Mouse (Mus musculus): ENCODE measurements around the gene Mplkip. TPM values are rescaled to one million over a fixed set of nuclear protein-coding genes. Genes with fewer than 3 reads are reported as not detected.

The Mplkip gene
- total RNA-seq (2021): 1 to 10 TPM; 4.2 to 5.7 TPM
- long read RNA-seq, experiment 1, transcript Mplkip-201 (2 exons, 2,672 nt): major isoform, 10 of 12 reads
- long read RNA-seq, experiment 1, partial matches to known transcripts: 0 of 12 reads
- long read RNA-seq, experiment 1, other reads (novel, unspliced or antisense): 0 of 12 reads
- long read RNA-seq, experiment 2, full-length matches to known transcripts: 16 of 16 reads
- long read RNA-seq, experiment 2, partial matches to known transcripts: 0 of 16 reads
- long read RNA-seq, experiment 2, other reads (novel, unspliced or antisense): 0 of 16 reads

GRCm38 (mm10) chr13:17694911-17695699, at the start of gene Mplkip, which contains the start of gene Sugct:
Gene Mplkip, plus strand, starts transcription at chr13:17695192.
Gene Sugct, minus strand, starts transcription at chr13:17695553.
- peak; percentile 100 for DNase-seq
- intact Hi-C loops (cut with DNase I): loop anchor here (5.0 kb wide), 1 partner anchor 247 kb away; the partner anchor contains the start of gene Rala

DNA sequence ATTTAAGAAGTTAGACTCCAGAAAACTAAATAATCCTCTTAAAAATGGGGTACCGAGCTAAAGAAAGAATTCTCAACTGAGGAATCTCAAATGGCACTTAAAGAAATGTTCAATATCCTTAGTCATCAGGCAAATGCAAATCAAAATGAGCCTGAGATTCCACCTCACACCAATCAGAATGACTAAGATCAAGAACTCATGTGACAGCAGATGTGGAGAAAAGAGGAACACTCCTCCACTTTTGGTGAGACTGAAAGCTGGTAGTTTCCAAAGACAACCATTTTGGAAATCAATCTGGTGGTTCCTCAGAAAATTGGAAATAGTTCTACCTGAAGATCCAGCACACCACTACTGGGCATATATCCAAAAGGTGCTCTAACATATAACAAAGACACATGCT, 27.6 kb upstream of the Mplkip start:
- intact Hi-C loops (cut with DNase I): no loop called here
- no peak for DNase-seq

- DNase-seq: no peak
- intact Hi-C loops (cut with DNase I): no loop called here
These were observed 23.9 kb upstream of the Mplkip start for GRCm38 (mm10) chr13:17671122-17671521.

DNA sequence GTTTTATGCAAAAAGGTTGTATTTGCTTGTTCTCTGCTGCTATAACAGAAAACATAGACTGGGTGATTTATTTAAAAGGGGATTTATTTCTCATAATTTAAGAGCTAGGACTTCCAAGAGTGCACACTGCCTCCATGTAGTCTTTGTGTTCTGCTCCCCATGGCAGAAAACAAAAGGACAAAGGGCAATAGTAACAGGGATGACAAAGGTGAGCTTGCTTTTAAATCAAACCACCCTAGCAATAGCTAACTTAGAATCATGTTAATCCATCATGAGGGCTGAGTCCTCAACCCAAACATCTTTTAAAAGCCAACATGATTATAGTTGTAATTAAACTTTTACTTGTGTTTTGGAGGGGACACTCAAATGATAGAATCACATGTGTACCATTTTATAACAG, 5.5 kb upstream of the Mplkip start:
- intact Hi-C loops (cut with DNase I): no loop called here
- DNase-seq: no peak

- no peak for DNase-seq
- intact Hi-C loops (cut with DNase I): no loop called here
These were observed 4.3 kb upstream of the Mplkip start for GRCm38 (mm10) chr13:17690686-17691085.

DNA sequence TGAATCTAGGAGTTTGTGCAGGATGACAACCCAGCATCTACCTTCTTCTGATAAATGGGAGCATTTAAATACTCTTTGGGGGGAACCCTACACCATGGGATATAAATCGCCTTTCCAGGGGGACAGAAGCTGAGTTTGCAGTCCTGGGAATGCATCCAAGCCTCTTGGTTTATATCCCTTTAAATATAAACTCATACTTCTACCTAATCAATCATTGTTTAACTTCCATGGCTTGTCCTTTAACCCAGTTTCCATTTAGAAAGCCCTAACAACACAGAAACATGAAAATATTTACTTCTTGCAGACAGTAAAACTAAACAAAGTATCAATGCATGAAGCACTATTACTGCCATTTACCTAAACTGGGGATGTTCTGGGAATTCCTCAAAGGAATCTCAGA, 3.6 kb upstream of the Mplkip start:
- intact Hi-C loops (cut with DNase I): no loop called here

GRCm38 (mm10) chr13:17693816-17694215, 1.2 kb upstream of the Mplkip start:
- DNase-seq: no peak
- intact Hi-C loops (cut with DNase I): no loop called here

More for the DNA sequence above, 3.6 kb upstream of the Mplkip start:
- DNase-seq: no peak

DNA sequence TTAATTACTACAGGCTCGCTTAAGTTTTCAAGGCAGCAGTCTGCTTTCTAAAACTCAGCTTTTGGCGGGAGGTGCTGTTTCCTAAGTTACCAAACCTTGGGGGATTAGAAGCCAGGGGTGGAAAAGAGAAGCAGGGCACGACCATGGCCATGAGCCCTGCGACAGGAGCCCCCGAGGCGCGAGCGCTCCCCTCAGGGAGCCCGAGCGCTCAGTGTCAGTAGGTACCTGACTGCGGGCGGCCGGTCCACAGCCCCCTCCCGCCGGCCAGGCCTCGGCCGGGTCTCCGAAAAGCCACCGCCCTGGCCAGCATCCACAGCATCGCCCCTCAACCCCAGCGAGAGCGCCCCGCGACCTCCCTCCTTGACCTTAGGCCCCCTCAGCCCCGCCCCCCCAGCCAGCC, 578 bp upstream of the Mplkip start:
- DNase-seq: peak in 1 of 2 experiments; percentile 68
- intact Hi-C loops (cut with DNase I): no loop called here

GRCm38 (mm10) chr13:17695898-17696580, 1.0 kb downstream of the Mplkip start:
- intact Hi-C loops (cut with DNase I): loop anchor here (5.0 kb wide), 1 partner anchor 246 kb away; the partner anchor contains the start of gene Rala
- no peak for DNase-seq

DNA sequence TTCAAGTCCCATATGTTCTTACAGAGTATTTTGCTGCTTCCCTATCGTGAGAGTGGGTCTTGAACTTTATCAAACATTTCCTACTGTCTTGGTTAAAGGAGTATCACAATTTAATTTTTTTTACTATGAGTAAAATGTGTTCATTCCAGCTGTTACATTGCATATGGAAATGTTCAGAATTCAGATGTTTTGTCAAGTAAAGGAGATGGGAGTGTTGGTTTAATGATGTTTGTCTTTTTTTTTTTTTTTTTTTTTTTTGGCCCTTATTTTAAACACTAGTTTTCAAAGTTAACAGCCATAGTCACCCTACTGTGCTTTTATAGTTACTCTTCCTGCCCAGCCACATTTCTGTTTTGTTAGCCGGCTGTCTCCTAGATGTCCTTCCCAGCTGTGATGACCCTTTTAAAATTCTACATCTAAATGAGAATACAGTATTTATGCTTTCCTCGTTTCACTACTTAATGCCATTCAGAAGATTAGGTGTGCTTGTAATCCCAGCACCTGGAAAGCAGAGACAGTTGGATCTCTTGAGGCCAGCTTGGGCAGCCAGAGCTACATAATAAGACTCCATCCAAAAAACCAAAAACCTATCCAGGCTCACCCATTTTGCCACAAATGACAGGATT, 5.2 kb downstream of the Mplkip start:
- intact Hi-C loops (cut with DNase I): no loop called here
- DNase-seq: no peak

DNA sequence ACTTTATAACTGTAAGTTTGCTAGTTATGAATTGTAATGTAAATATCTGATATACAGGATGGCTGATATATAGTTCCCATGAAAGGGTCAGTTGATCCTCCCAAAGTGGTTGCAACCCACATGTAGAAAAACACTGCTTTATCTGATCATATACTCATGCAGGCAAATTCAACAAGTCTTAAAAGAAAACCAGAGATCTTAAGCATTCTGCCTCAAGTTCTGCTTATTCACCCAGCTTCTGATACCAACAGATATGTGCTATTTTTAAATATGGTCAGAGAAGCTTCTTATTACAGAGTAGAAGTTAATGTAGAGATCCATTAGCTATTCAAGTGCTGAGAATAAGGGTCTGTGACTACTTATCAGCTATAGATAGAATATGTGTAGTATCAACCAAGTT, 6.3 kb downstream of the Mplkip start:
- intact Hi-C loops (cut with DNase I): no loop called here
- no peak for DNase-seq

GRCm38 (mm10) chr13:17702311-17702710, 7.3 kb downstream of the Mplkip start:
- no peak for DNase-seq
- intact Hi-C loops (cut with DNase I): no loop called here

- intact Hi-C loops (cut with DNase I): no loop called here
- no peak for DNase-seq
These were observed 10.3 kb downstream of the Mplkip start for GRCm38 (mm10) chr13:17705188-17705826.

DNA sequence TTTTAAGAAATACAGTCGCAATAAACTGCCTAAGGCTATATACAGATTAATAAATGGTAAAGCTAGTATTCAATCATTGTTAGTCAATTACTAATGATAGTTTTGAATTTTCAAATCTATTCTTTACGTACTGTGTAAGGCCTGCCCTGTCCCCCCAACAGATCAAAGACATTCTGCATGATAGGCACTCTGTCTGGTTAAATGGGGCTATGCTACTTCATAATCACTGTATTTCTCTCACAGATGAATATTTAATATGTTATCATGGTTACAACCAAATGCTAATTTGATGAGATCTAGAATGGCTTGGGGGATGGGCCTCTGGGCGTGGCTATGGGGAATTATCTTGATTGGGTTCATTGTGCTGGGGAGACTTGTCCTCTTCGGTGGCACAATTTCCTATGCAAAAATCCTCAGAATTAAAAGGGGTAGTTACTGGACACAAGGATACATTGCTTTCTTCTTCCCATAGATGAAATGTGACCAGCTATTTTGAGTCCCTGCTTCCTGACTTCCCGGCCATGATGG, 13.9 kb downstream of the Mplkip start:
- intact Hi-C loops (cut with DNase I): no loop called here
- no peak for DNase-seq

DNA sequence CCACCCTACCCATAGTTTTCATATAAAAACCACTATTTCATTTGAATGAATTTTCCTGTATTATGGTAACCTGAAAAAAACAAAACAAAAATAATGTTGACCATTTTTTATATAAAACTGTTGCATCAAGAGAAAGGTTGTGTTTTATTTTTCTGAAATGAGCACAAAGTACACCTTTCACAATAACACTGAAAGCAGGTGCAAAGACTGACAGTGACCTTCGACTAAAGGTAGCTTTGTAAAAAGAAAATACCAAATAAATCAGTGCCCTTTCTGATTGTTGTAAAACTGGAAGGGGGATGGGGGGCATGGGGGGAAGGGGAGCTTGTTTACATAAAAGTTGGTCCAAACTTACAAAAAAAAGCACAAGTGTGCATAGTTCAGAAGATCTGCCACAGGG, 22.4 kb downstream of the Mplkip start:
- intact Hi-C loops (cut with DNase I): no loop called here
- DNase-seq: no peak

DNA sequence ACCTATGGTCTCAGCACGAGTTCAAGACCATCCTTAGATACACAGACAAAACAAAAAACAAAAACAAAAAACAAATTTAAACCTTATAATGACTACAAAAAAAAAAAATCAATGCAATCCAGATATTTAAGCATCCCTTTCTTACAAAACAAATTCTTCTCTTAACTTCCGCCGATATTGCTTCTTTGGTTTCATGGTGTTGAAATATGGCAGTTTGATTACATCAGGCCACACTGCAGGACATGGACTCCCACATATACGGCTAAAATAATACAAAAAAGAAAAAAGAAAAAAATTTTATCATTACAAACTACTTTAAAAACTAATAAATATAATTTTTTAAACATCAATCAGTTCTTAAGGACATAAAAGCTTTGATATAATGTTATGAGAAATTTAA, 32.9 kb downstream of the Mplkip start:
- intact Hi-C loops (cut with DNase I): no loop called here
- DNase-seq: no peak

- no peak for DNase-seq
- intact Hi-C loops (cut with DNase I): no loop called here
These were observed 33.8 kb downstream of the Mplkip start for GRCm38 (mm10) chr13:17728798-17729197.

All from gastrocnemius, postnatal 36 days (tissue).